Mouse (Mus musculus) liver, embryonic 14.5 days (tissue): ENCODE data around the gene Dync1li1.

Experiments
- CTCF ChIP-seq: IDR thresholded peaks from 2 replicates; pipeline ENCODE4 v1.5.1; 2016; ENCODE audit warnings: antibody characterized with exemption, low read depth, control low read depth
- EP300 ChIP-seq: IDR thresholded peaks from 2 replicates; pipeline ENCODE4 v1.6.1; 2016; ENCODE audit warnings: antibody characterized with exemption, low read depth

DNA sequence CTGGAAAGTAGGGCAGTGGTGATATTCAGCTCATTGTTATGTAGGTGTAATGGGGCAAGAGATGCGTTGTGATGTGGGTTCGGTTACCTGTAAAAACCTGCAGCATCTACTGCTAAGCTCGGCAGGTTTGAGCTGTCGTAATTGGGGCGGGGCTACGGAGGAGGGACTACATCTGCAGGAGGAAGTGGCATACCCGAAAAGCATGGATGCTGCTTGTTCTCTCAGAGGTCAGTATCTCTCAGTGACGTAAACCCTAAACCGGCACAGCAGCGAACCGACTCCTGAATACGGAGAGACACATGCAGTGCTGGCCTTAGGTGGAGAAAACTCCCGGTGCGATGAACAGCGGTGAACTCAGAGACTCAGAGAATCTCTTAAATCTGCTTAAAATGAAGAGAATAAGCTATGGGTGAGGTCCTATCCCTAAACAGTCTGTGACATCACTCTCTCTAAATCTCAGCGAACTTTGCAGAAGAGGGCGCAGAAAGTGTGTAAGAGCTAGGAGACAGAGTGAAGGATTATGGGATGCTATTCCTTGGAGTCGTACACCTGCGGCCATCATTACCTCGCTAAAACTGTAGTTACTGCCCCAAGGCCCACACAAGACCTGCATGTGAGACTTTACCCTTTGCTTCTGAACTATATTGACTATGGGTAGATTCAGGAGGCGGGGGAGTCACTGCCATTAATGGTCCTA, 37.5 kb upstream of the Dync1li1 start:
- TF ChIP-seq CTCF: no peak
- TF ChIP-seq EP300: no peak
